Mouse (Mus musculus) hindbrain, postnatal 0 days (tissue): ENCODE data around the gene Tmem248. TPM values are rescaled to one million over a fixed set of nuclear protein-coding genes. Genes with fewer than 3 reads are reported as not detected.

Experiments
- ATAC-seq: fragments of 200-750 bp; cut with Nextera tagmentation; 2 replicates; pipeline ENCODE4 v1.8.0; 2017; ENCODE audit warnings: mild to moderate bottlenecking, moderate TSS enrichment, moderate library complexity
- DNase-seq: peaks from one replicate; pipeline ENCODE4 v3.0.0-alpha.2; 2015; ENCODE audit warnings: low spot score
- H3K27ac ChIP-seq: fragments of 300-500 bp; sonication (generic); 2 replicates; pipeline ENCODE4 v1.5.1; 2014; ENCODE audit warnings: mild to moderate bottlenecking
- H3K27me3 ChIP-seq: fragments of 300-500 bp; sonication (generic); 2 replicates; pipeline ENCODE4 v1.6.1; 2014; ENCODE audit warnings: low read length, mixed read lengths; ENCODE audit not compliant: insufficient read depth
- H3K36me3 ChIP-seq: fragments of 300-500 bp; sonication (generic); 2 replicates; pipeline ENCODE4 v1.6.1; 2014; ENCODE audit warnings: low read length, mixed read lengths; ENCODE audit not compliant: insufficient read depth
- H3K4me1 ChIP-seq: fragments of 300-500 bp; sonication (generic); 2 replicates; pipeline ENCODE4 v1.6.1; 2014; ENCODE audit warnings: antibody characterized with exemption, low read length, mixed read lengths; ENCODE audit not compliant: insufficient read depth
- H3K4me2 ChIP-seq: fragments of 300-500 bp; sonication (generic); 2 replicates; pipeline ENCODE4 v1.6.1; 2014; ENCODE audit warnings: low read depth, mild to moderate bottlenecking, low read length, moderate library complexity, mixed read lengths
- H3K4me3 ChIP-seq: fragments of 300-500 bp; sonication (generic); 2 replicates; pipeline ENCODE4 v1.5.1; 2014; ENCODE audit warnings: low read length
- H3K9ac ChIP-seq: fragments of 300-500 bp; sonication (generic); replicated peaks from 2 replicates; pipeline ENCODE4 v1.6.1; 2014; ENCODE audit warnings: mild to moderate bottlenecking, low read length, moderate library complexity, mixed read lengths
- H3K9me3 ChIP-seq: fragments of 300-500 bp; sonication (generic); 2 replicates; pipeline ENCODE4 v1.6.1; 2016; ENCODE audit warnings: low read length, mixed read lengths
- CTCF ChIP-seq: IDR thresholded peaks from 2 replicates; pipeline ENCODE4 v1.5.1; 2016; ENCODE audit warnings: antibody characterized with exemption, control low read depth, low read depth
- WGBS: fragments of 180-500 bp; shearing (Covaris S2); extraction: QIAGEN DNeasy Blood & Tissue Kit; methylation state at CpG from one replicate; pipeline ENCODE4 v1.1.7; 2014; 5-methylcytosine and 5-hydroxymethylcytosine counted together
- polyA plus RNA-seq: library from polyadenylated mRNA; unstranded; fragments of >200 nt; fragmentation: Nextera tagmentation; extraction: Ambion mirVana; gene quantifications from 2 replicates; pipeline ENCODE4 v1.2.1, GENCODE M21; 2015
- total RNA-seq: library from RNA; depleted of rRNA; stranded (reverse); fragments of >200 nt; gene quantifications from 2 replicates; pipeline ENCODE4 v1.2.3, GENCODE M21; 2014; rRNA removed

Gene Tmem248
- total and polyA plus RNA-seq, 2 experiments from 2014 or later, result 30.5 to 37.1 TPM

- WGBS, result 96% methylated on average over 7 of the region's 7 CpGs
- Histone ChIP-seq H3K27ac (no peak overlapping the region), H3K27me3 (no peaks in the 10 kb centered on the region), H3K4me1 (no peaks in the 10 kb centered on the region), H3K9ac (no peak overlapping the region), H3K4me3 (no peak overlapping the region), H3K4me2 (no peak overlapping the region), H3K36me3 (peaks cover 8% of the 10 kb centered on the region; the same call in 1 of the 2 replicates), H3K9me3 (no peaks in the 10 kb centered on the region)
- no peak for DNase-seq
- no peak for TF ChIP-seq CTCF
- ATAC-seq, result no peak
Measured at GRCm38 (mm10) chr5:130288106-130288505, 71.2 kb downstream of the Tmem248 start.

GRCm38 (mm10) chr5:130290242-130290641 is 73.4 kb downstream of the Tmem248 start:
- ATAC-seq (no peak), DNase-seq (no peak)
- H3K36me3 ChIP-seq, result peaks cover 8% of the 10 kb centered on the region; the same call in 1 of the 2 replicates
- H3K4me1 ChIP-seq, result no peaks in the 10 kb centered on the region
- H3K9ac ChIP-seq, result no peak overlapping the region
- H3K4me3 ChIP-seq, result no peak overlapping the region
- no peaks in the 10 kb centered on the region for H3K9me3 ChIP-seq
- no peak overlapping the region for H3K4me2 ChIP-seq
- no peaks in the 10 kb centered on the region for H3K27me3 ChIP-seq
- peak; percentile 12; the same call in 1 of the 2 replicates for TF ChIP-seq CTCF
- WGBS, result 97% methylated on average over 6 of the region's 6 CpGs
- H3K27ac ChIP-seq, result no peak overlapping the region

GRCm38 (mm10) chr5:130290775-130291174 is 73.9 kb downstream of the Tmem248 start:
- no peak for ATAC-seq
- no peak overlapping the region for H3K27ac ChIP-seq
- 83% methylated on average over 12 of the region's 12 CpGs for WGBS

DNA sequence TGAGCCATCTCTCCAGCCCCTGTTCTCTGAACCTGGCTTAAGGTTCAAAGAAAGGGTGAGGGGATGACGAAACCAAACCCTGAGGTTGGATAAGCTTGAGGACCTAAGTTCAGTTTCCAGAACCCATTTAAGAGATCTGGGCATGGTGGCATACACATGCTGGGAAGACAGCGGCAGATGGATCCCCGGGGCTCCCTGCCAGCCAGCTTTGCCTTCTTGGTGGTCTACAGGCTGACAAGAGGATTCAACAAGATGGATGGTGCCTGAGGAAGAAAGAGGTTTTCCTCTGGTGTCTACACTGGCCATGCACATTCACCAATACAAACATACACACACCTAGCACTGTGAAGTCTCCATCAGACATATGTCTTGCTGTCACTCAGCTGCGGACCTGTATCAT is 76.1 kb downstream of the Tmem248 start:
- Histone ChIP-seq H3K36me3 (peaks cover 27% of the 10 kb centered on the region; the same call in 1 of the 2 replicates), H3K9ac (no peak overlapping the region), H3K9me3 (no peaks in the 10 kb centered on the region), H3K27me3 (no peaks in the 10 kb centered on the region), H3K4me1 (no peaks in the 10 kb centered on the region), H3K4me2 (no peak overlapping the region), H3K27ac (peak overlapping the region; percentile 42; the same call in 1 of the 2 replicates), H3K4me3 (no peak overlapping the region)
- 69% methylated on average over 4 of the region's 4 CpGs for WGBS
- TF ChIP-seq CTCF, result no peak
- ATAC-seq (no peak), DNase-seq (no peak)

More at GRCm38 (mm10) chr5:130290775-130291174, 73.9 kb downstream of the Tmem248 start:
- H3K4me3 ChIP-seq, result no peak overlapping the region
- no peak overlapping the region for H3K4me2 ChIP-seq
- no peak overlapping the region for H3K9ac ChIP-seq
- H3K27me3 ChIP-seq, result no peaks in the 10 kb centered on the region
- H3K9me3 ChIP-seq, result no peaks in the 10 kb centered on the region
- peaks cover 8% of the 10 kb centered on the region; the same call in 1 of the 2 replicates for H3K36me3 ChIP-seq
- TF ChIP-seq CTCF, result no peak
- no peaks in the 10 kb centered on the region for H3K4me1 ChIP-seq
- no peak for DNase-seq

Other genes with a start within 250 kb of the Tmem248 start
- gene Gusb, start 214.0 kb upstream of the Tmem248 start, total RNA-seq, result 26.2 and 27.4 TPM in 2 replicates
- 44.7 and 47.0 TPM in 2 replicates for gene Gusb, start 214.0 kb upstream of the Tmem248 start, polyA plus RNA-seq
- 24.9 and 31.4 TPM in 2 replicates for gene Asl, start 187.8 kb upstream of the Tmem248 start, total RNA-seq
- gene Asl, start 187.8 kb upstream of the Tmem248 start, polyA plus RNA-seq, result 43.2 and 52.3 TPM in 2 replicates
- 34.4 and 39.8 TPM in 2 replicates for gene Crcp, start 187.8 kb upstream of the Tmem248 start, total RNA-seq
- 73.7 and 83.0 TPM in 2 replicates for gene Crcp, start 187.8 kb upstream of the Tmem248 start, polyA plus RNA-seq
- gene Tpst1, start 143.8 kb upstream of the Tmem248 start, total RNA-seq, result 35.6 and 38.1 TPM in 2 replicates
- 46.7 and 48.7 TPM in 2 replicates for gene Tpst1, start 143.8 kb upstream of the Tmem248 start, polyA plus RNA-seq
- 20.8 and 31.7 TPM in 2 replicates for gene Kctd7, start 72.2 kb upstream of the Tmem248 start, total RNA-seq
- gene Kctd7, start 72.2 kb upstream of the Tmem248 start, polyA plus RNA-seq, result 10.9 and 11.2 TPM in 2 replicates
- 16.1 and 19.9 TPM in 2 replicates for gene Rabgef1, start 45.3 kb upstream of the Tmem248 start, total RNA-seq
- gene Rabgef1, start 45.3 kb upstream of the Tmem248 start, polyA plus RNA-seq, result 27.4 and 28.9 TPM in 2 replicates
- gene Sbds, start 38.4 kb downstream of the Tmem248 start, total RNA-seq, result 14.9 and 21.5 TPM in 2 replicates
- gene Sbds, start 38.4 kb downstream of the Tmem248 start, polyA plus RNA-seq, result 52.3 and 57.2 TPM in 2 replicates
- 20.5 and 22.7 TPM in 2 replicates for gene Tyw1, start 38.5 kb downstream of the Tmem248 start, total RNA-seq
- 17.6 and 18.1 TPM in 2 replicates for gene Tyw1, start 38.5 kb downstream of the Tmem248 start, polyA plus RNA-seq
- gene Caln1, start 152.4 kb downstream of the Tmem248 start, total RNA-seq, result 52.0 and 55.9 TPM in 2 replicates
- gene Caln1, start 152.4 kb downstream of the Tmem248 start, polyA plus RNA-seq, result 55.0 and 55.4 TPM in 2 replicates
- not detected in 2 replicates for gene A330070K13Rik, start 167.6 kb downstream of the Tmem248 start, total RNA-seq
- 0.73 TPM in 1 of 2 replicates, not detected in the other for gene A330070K13Rik, start 167.6 kb downstream of the Tmem248 start, polyA plus RNA-seq